ENCODE assay signal across 21 mouse cellular contexts in the genomic region with DNA sequence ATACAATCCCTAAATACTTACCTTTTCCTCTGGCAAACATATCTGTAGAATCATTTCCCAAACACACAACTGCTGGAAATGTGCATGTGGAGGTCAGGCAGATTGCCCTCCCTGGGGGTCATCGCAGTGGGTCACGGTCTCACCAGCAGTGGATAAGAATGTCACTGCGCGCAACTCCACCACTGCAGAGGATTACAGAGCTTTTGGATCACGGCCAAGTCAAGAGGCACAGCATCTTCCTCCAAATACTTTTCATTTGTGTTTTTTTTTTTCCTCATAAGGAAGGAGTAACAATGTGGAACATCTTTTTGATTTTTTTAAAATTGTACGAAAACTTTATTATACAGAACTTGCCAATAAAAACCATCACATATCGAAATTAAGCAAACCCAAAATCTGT. TPM values are rescaled to one million over a fixed set of nuclear protein-coding genes. Genes with fewer than 3 reads are reported as not detected.
DNase-seq lines count a peak whose midpoint lies in the region; ATAC-seq and TF ChIP-seq lines count a peak whose summit lies in the region.
"Had no signal": no experiment of that assay in that cellular context is flagged by ENCODE, and none has a peak within 500 bp of the region (broad histone marks: within the 10 kb centered on the region; RNA-seq: fewer than 3 reads in every experiment).

No protein-coding gene starts in this region.

- TF ChIP-seq CTCF in lung, embryonic 14.5 days (IDR thresholded peaks at IDR 0.05; ENCODE audit: low read depth), result no peak
- TF ChIP-seq CTCF in lung, adult 2 months (IDR thresholded peaks at IDR 0.05; ENCODE audit: insufficient read depth, low read length), result no peak

- H3K4me3 ChIP-seq in embryonic facial prominence, embryonic 14.5 days (ENCODE audit: low read depth, low read length), result no peak overlapping the region
- H3K4me3 ChIP-seq in embryonic facial prominence, embryonic 10.5 days, result no peak overlapping the region
- no peak overlapping the region for H3K4me3 ChIP-seq in lung, embryonic 14.5 days (ENCODE audit: low read depth, low read length)
- H3K4me3 ChIP-seq in lung, adult 2 months (replicated peaks; ENCODE audit: extremely low read depth, low read depth, low read length), result no peak overlapping the region
- H3K4me3 ChIP-seq in midbrain, embryonic 14.5 days (replicated peaks; ENCODE audit: low read depth, low read length), result no peak overlapping the region
- H3K4me3 ChIP-seq in midbrain, embryonic 15.5 days, result no peak overlapping the region

- H3K36me3 ChIP-seq in embryonic facial prominence, embryonic 14.5 days (ENCODE audit: control insufficient read depth, insufficient read depth, low read length), result no peaks in the 10 kb centered on the region
- no peaks in the 10 kb centered on the region for H3K36me3 ChIP-seq in embryonic facial prominence, embryonic 10.5 days (replicated peaks)
- no peaks in the 10 kb centered on the region for H3K36me3 ChIP-seq in lung, embryonic 14.5 days (ENCODE audit: insufficient read depth)
- H3K36me3 ChIP-seq in midbrain, embryonic 14.5 days (ENCODE audit: control insufficient read depth, insufficient read depth, low read length), result no peaks in the 10 kb centered on the region
- H3K36me3 ChIP-seq in midbrain, embryonic 15.5 days (replicated peaks), result no peaks in the 10 kb centered on the region
- H3K36me3 ChIP-seq: G1E had no signal

- H3K27ac ChIP-seq in embryonic facial prominence, embryonic 14.5 days (replicated peaks; ENCODE audit: low read depth, low read length), result no peak overlapping the region
- H3K27ac ChIP-seq in embryonic facial prominence, embryonic 10.5 days (replicated peaks), result no peak overlapping the region
- no peak overlapping the region for H3K27ac ChIP-seq in lung, embryonic 14.5 days (ENCODE audit: low read depth)
- H3K27ac ChIP-seq in midbrain, embryonic 14.5 days (replicated peaks; ENCODE audit: low read depth, low read length), result no peak overlapping the region
- no peak overlapping the region for H3K27ac ChIP-seq in midbrain, embryonic 15.5 days

- peak; percentile 58 for DNase-seq in embryonic facial prominence, embryonic 14.5 days (ENCODE audit: low spot score)
- DNase-seq in embryonic facial prominence, embryonic 10.5 days (ENCODE audit: low spot score), result no peak
- peak; percentile 67 for DNase-seq in lung, embryonic 14.5 days
- no peak for DNase-seq in lung, adult 2 months
- DNase-seq in midbrain, embryonic 14.5 days, result peak; percentile 49
- DNase-seq: adrenal gland, adult 2 months; adrenal gland, adult 8-10 months; adrenal gland, postnatal 10 days; adrenal gland, postnatal 14 days; adrenal gland, postnatal 25 days; adrenal gland, postnatal 36 days; B cell, adult 2 months; cerebellum, adult 11 months; cerebellum, adult 11-12 months; cerebellum, adult 18-20 months had no signal

- H3K9me3 ChIP-seq in embryonic facial prominence, embryonic 14.5 days (ENCODE audit: control insufficient read depth, low read length), result no peaks in the 10 kb centered on the region
- no peaks in the 10 kb centered on the region for H3K9me3 ChIP-seq in embryonic facial prominence, embryonic 10.5 days
- H3K9me3 ChIP-seq in lung, embryonic 14.5 days (ENCODE audit: low read depth, low read length), result no peaks in the 10 kb centered on the region
- H3K9me3 ChIP-seq in midbrain, embryonic 14.5 days (ENCODE audit: control insufficient read depth, low read length), result no peaks in the 10 kb centered on the region
- H3K9me3 ChIP-seq in midbrain, embryonic 15.5 days, result no peaks in the 10 kb centered on the region
- H3K9me3 ChIP-seq: G1E had no signal

- no peaks in the 10 kb centered on the region for H3K4me1 ChIP-seq in embryonic facial prominence, embryonic 14.5 days (ENCODE audit: control insufficient read depth, insufficient read depth, low read length)
- no peaks in the 10 kb centered on the region for H3K4me1 ChIP-seq in embryonic facial prominence, embryonic 10.5 days
- no peaks in the 10 kb centered on the region for H3K4me1 ChIP-seq in lung, embryonic 14.5 days (ENCODE audit: insufficient read depth)
- peaks cover 4% of the 10 kb centered on the region; the same call in 1 of the 2 replicates for H3K4me1 ChIP-seq in lung, adult 2 months (ENCODE audit: control insufficient read depth, insufficient read depth, low read length)
- H3K4me1 ChIP-seq in midbrain, embryonic 14.5 days (ENCODE audit: control insufficient read depth, insufficient read depth, low read length), result no peaks in the 10 kb centered on the region
- no peaks in the 10 kb centered on the region for H3K4me1 ChIP-seq in midbrain, embryonic 15.5 days

- H3K4me2 ChIP-seq in embryonic facial prominence, embryonic 14.5 days (ENCODE audit: low read depth, low read length), result no peak overlapping the region
- no peak overlapping the region for H3K4me2 ChIP-seq in lung, embryonic 14.5 days
- no peak overlapping the region for H3K4me2 ChIP-seq in midbrain, embryonic 14.5 days (ENCODE audit: low read length)
- no peak overlapping the region for H3K4me2 ChIP-seq in midbrain, embryonic 15.5 days

- no peak overlapping the region for H3K9ac ChIP-seq in embryonic facial prominence, embryonic 14.5 days (ENCODE audit: low read depth, low read length)
- H3K9ac ChIP-seq in lung, embryonic 14.5 days, result no peak overlapping the region
- no peak overlapping the region for H3K9ac ChIP-seq in midbrain, embryonic 14.5 days (replicated peaks; ENCODE audit: low read length)
- H3K9ac ChIP-seq in midbrain, embryonic 15.5 days, result no peak overlapping the region

- no peaks in the 10 kb centered on the region for H3K27me3 ChIP-seq in embryonic facial prominence, embryonic 14.5 days (replicated peaks; ENCODE audit: control insufficient read depth, insufficient read depth, low read length)
- no peaks in the 10 kb centered on the region for H3K27me3 ChIP-seq in embryonic facial prominence, embryonic 10.5 days (replicated peaks; ENCODE audit: low read depth, poor library complexity, severe bottlenecking)
- no peaks in the 10 kb centered on the region for H3K27me3 ChIP-seq in lung, embryonic 14.5 days (ENCODE audit: insufficient read depth, low read length)
- H3K27me3 ChIP-seq in midbrain, embryonic 14.5 days (ENCODE audit: control insufficient read depth, insufficient read depth, low read length), result no peaks in the 10 kb centered on the region
- no peaks in the 10 kb centered on the region for H3K27me3 ChIP-seq in midbrain, embryonic 15.5 days (replicated peaks)
- H3K27me3 ChIP-seq: CH12.LX, Patski had no signal

- TF ChIP-seq POLR2A in lung, adult 2 months (IDR thresholded peaks at IDR 0.05; ENCODE audit: borderline replicate concordance, extremely low read depth, low read depth, low read length), result no peak

- WGBS in embryonic facial prominence, embryonic 14.5 days, result 76% methylated on average over 7 of the region's 7 CpGs
- WGBS in embryonic facial prominence, embryonic 10.5 days, result 88% methylated on average over 7 of the region's 7 CpGs
- 67% methylated on average over 7 of the region's 7 CpGs for WGBS in lung, embryonic 14.5 days
- WGBS in lung, adult 2 months, result 76% methylated on average over 7 of the region's 7 CpGs
- 78% methylated on average over 7 of the region's 7 CpGs for WGBS in midbrain, embryonic 14.5 days
- 76% methylated on average over 7 of the region's 7 CpGs for WGBS in midbrain, embryonic 15.5 days

- ATAC-seq in embryonic facial prominence, embryonic 14.5 days (ENCODE audit: low read depth), result no peak
- ATAC-seq in lung, embryonic 14.5 days (ENCODE audit: insufficient read depth), result no peak
- no peak for ATAC-seq in midbrain, embryonic 14.5 days (ENCODE audit: low FRiP score, low TSS enrichment)
- no peak for ATAC-seq in midbrain, embryonic 15.5 days (replicated peaks)
- ATAC-seq: activated CD4-positive, CD25-positive, alpha-beta regulatory T cell, adult 4 months; CD4-positive, CD25-positive, alpha-beta regulatory T cell, adult 4 months; Patski had no signal

RNA-seq across cellular contexts. Expression of gene Stim2, which starts 59.3 kb away (rescaled TPM):
- 30.5 and 38.1 TPM in 2 replicates for polyA plus RNA-seq in embryonic facial prominence, embryonic 14.5 days (2014; fragmentation: Nextera tagmentation; extraction: Ambion mirVana)
- 13.9 and 14.3 TPM in 2 replicates for polyA plus RNA-seq in embryonic facial prominence, embryonic 10.5 days (2016; fragmentation: Nextera tagmentation; extraction: Ambion mirVana)
- 28.2 and 30.8 TPM in 2 replicates for polyA plus RNA-seq in lung, embryonic 14.5 days (2014; fragmentation: Nextera tagmentation; extraction: Ambion mirVana)
- polyA plus RNA-seq in lung, adult 2 months (2012; rRNA removed), result 34.2 and 38.7 TPM in 2 replicates
- polyA plus RNA-seq in midbrain, embryonic 14.5 days (2014; fragmentation: Nextera tagmentation; extraction: Ambion mirVana), result 26.6 and 35.1 TPM in 2 replicates
- 27.2 and 27.6 TPM in 2 replicates for polyA plus RNA-seq in midbrain, embryonic 15.5 days (2015; fragmentation: Nextera tagmentation; extraction: Ambion mirVana)

Comparison
In these comparisons a context has a peak if more than half of its experiments do, and no peak if none do; other contexts are left out.
1. DNase-seq: peak in embryonic facial prominence, embryonic 14.5 days (single experiment), lung, embryonic 14.5 days (single experiment) and midbrain, embryonic 14.5 days (single experiment); none in embryonic facial prominence, embryonic 10.5 days (single experiment) and lung, adult 2 months (single experiment).